Mouse (Mus musculus) ES-E14 (cell line): ENCODE measurements around the gene Hpdl.

Experiments
- CHD2 ChIP-seq: IDR thresholded peaks from 2 replicates; pipeline ENCODE4 v1.6.1; 2014; ENCODE audit warnings: mild to moderate bottlenecking, low read depth, low read length, inconsistent platforms
- HCFC1 ChIP-seq: IDR thresholded peaks from 2 replicates; pipeline ENCODE4 v1.6.1; 2012; ENCODE audit warnings: low read length, inconsistent platforms, borderline replicate concordance; ENCODE audit not compliant: insufficient read depth
- MAFK ChIP-seq: IDR thresholded peaks from 2 replicates; pipeline ENCODE4 v1.6.1; 2014; ENCODE audit warnings: mild to moderate bottlenecking, low read depth, low read length, inconsistent platforms; ENCODE audit not compliant: insufficient read depth
- ZC3H11A ChIP-seq: IDR thresholded peaks from 2 replicates; pipeline ENCODE4 v1.6.1; 2012; ENCODE audit warnings: low read depth, mild to moderate bottlenecking, inconsistent platforms, low read length, borderline replicate concordance
- ZNF384 ChIP-seq: IDR thresholded peaks from 2 replicates; pipeline ENCODE4 v1.6.1; 2012; ENCODE audit warnings: low read depth, low read length, inconsistent platforms

GRCm38 (mm10) chr4:116799901-116800300 lies 21.6 kb downstream of the Hpdl start:
- TF ChIP-seq ZC3H11A (no peak), CHD2 (no peak), HCFC1 (no peak), MAFK (no peak), ZNF384 (no peak)
